Mouse (Mus musculus) layer of hippocampus, postnatal 25 days (tissue): ENCODE data around the gene Luc7l2. TPM values are rescaled to one million over a fixed set of nuclear protein-coding genes. Genes with fewer than 3 reads are reported as not detected.

Source experiments
- DNase-seq, 2 experiments: peaks; one replicate each; pipeline ENCODE4 v3.0.0; 2022; ENCODE audit warnings: mixed read lengths in 2 of 2, low spot score in 1 of 2; ENCODE audit errors: extremely low spot score in 1 of 2
- total RNA-seq, 2 experiments: library from RNA; stranded (reverse); gene quantifications; 2 replicates each; pipeline ENCODE4 v1.2.3; 2021

Gene Luc7l2
- total RNA-seq, 2 experiments from 2014 or later: 133 to 214 TPM

GRCm38 (mm10) chr6:38552636-38553000, 1.5 kb downstream of the Luc7l2 start:
- DNase-seq: no peak

DNA sequence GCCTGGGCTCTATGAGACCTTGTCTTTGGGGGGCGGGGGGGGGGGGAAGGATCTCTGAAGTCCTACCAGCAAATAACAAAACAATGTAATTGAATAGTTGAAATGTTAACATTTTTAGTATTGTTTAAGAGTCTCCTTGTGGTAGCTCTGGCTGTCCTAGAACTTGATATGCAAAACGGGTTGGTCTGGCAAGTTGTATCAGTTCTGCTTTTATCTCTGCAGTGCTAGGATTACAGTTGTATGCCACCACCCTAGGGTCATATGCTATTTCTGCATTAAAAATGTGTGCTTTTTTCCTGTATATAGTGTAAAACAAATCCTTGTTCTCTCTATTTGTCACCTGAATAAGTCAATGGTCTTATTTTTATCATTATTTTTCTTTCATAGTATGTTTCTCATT, 25.0 kb downstream of the Luc7l2 start:
- DNase-seq: no peak

GRCm38 (mm10) chr6:38580112-38580857, 29.2 kb downstream of the Luc7l2 start:
- no peak for DNase-seq

DNA sequence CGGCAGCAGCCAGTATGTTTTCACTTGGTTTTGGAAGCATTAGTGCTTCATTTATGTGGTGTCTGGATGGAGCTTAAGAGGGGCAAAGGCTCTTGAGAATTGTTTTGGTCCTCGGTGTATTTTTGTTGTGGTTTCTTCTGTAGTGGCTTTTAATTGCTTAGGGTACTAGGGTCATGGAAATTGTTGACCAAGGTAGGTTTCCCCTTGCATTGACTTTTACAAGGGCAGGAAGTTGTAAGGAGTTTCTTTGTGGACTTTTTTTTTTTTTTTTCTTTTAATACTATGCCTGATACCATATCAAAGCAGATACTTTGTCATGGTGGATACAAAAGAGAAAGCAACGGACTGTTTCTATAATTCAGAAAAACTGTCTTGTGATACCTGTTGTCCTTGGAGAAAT, 30.6 kb downstream of the Luc7l2 start:
- DNase-seq: no peak

DNA sequence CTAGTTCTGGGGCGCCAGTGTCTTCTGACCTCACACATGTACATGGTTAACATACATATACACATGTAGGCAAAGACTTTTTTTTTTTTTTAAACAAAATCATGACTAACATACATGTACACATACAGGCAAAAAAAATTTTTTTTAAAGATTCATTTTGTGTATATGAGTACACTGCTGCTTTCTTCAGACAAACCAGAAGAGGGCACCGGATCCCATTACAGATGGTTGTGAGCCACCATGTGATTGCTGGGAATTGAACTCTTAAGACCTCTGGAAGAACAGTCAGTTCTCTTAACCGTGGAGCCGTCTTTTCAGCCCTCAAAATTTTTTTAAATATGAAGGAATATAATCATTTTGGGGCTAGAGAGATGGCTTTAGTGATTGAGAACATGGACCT, 46.3 kb downstream of the Luc7l2 start:
- DNase-seq: no peak

- no peak for DNase-seq
Measured at GRCm38 (mm10) chr6:38609892-38610291, 58.8 kb downstream of the Luc7l2 start.

DNA sequence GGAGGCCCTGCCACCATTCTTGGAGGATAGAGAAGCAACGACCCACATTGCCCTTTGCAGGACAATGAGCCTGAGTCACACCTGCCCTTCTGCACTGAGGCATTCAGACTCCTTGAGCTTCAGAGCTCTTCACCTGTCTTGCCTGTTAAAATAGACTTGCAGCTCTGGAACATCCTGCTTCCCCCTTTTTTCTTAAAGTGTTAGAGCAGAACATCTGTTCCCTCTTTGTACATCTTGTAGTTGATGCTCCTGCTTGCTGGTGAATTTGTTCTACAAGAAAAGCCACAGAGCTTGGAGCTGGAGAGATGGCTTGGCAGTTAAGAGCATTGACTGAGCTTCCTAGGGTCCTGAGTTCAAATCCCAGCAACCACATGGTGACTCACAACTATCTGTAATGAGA, 71.3 kb downstream of the Luc7l2 start:
- no peak for DNase-seq

GRCm38 (mm10) chr6:38623457-38623856, 72.3 kb downstream of the Luc7l2 start:
- no peak for DNase-seq

GRCm38 (mm10) chr6:38624439-38624838, 73.3 kb downstream of the Luc7l2 start:
- DNase-seq: no peak

GRCm38 (mm10) chr6:38626086-38626485, 75.0 kb downstream of the Luc7l2 start:
- no peak for DNase-seq

DNA sequence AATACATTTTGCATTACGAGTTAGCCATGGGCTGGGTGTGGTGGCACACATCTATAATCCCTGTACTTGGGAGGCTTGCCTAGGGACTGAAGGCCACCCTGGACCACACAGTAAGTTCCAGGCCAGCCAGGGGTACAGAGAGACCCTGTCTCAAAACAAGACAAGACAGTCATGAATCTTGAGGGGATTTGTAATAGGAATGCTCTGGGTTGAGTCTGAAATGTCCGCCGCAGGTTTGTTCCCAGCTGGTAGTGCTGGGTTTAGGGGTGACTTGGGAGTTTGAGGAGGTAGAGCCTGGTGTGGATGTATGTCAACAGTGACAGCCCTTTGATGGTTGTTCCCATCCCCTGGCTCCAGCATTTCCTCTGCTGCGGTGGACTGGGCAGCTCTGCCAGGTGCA, 75.9 kb downstream of the Luc7l2 start:
- no peak for DNase-seq

GRCm38 (mm10) chr6:38627486-38627885, 76.4 kb downstream of the Luc7l2 start:
- DNase-seq: no peak

GRCm38 (mm10) chr6:38629556-38629955, 78.4 kb downstream of the Luc7l2 start:
- DNase-seq: no peak

- DNase-seq: no peak
Measured at GRCm38 (mm10) chr6:38632826-38633225, 81.7 kb downstream of the Luc7l2 start.

- DNase-seq: no peak
Measured at GRCm38 (mm10) chr6:38634461-38634860, 83.3 kb downstream of the Luc7l2 start.

GRCm38 (mm10) chr6:38635941-38636851, 85.1 kb downstream of the Luc7l2 start:
- DNase-seq: no peak

DNA sequence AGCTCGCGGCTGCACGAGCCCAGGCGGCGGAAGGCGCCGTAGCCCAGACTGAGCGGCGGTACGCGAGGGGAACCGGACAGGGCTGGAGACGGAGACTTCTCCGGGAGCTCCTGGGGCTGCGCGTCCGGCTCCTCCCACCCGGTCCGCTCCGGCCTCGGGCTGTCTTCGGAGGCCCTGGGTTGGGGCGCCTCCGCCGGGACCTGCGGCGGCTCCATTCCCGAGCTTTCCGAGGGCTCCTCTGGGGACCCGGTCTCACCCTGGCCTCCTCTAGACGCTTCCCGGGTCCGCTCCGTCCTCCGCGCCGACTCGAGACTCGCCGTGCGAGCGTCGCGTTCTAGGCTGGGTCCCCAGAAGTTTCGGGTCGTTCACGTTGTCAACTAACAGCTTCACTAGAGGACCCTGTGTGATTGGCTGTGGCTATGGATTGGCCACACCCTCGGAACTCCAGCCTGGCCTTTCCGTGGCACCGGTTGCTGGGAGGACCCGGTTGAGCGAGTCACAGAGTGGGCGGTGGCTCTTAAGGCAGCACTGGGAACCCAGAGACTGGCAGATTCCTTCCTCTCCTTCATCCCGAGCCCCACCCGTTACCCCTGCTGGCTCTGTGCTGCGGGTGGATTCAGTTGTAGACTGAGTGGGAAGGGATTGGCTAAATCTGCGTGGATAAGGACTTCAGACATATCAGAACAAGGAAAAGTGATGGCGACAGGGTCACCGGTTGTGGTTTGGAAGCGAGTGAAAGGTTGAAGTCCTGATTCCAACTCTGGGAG, 85.9 kb downstream of the Luc7l2 start, which contains the start of gene Klrg2:
Gene Klrg2 (minus strand): TSS at position 391 of the 767 bp plus-strand sequence.
- DNase-seq: no peak

DNA sequence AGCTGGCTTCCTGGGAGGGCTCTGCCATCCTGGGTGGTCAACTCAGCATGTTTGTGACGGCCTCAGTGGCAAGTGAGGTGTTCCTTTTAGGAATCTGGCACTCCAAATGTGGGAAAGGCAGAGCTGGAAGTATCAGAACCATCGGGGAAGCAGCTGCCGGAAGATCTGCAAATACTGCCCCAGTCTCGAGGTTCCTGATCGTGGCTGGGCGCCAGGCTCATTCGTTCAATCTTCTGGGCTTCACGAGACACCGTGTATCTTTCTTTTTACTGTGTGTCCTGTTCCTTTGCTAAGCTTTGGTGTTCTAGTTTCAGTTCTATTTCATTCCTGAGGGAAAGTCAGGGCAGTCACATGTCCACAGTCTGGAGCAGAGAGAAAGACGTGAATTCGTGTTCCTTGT, 89.3 kb downstream of the Luc7l2 start:
- no peak for DNase-seq

DNA sequence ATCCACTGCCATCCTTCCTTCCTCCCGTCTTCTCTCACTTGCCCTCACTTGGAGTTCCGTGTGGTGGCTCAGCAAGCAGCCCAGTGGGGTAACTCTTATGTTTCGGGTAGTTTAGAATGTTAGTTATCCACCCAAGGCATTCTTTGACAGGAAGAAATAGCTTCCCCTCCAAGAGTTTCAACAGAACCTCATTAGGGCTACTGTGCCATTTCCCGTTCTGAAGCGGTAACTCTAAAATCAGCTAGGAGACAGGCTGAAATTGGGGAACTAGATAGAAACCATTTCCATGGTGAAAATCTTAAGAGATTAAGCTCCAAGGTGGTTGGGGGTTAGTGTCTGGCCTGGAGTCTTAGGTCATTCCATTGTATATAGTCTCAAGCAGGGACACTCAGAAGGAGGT, 90.1 kb downstream of the Luc7l2 start:
- DNase-seq: no peak

GRCm38 (mm10) chr6:38641645-38642044, 90.5 kb downstream of the Luc7l2 start:
- DNase-seq: no peak

DNA sequence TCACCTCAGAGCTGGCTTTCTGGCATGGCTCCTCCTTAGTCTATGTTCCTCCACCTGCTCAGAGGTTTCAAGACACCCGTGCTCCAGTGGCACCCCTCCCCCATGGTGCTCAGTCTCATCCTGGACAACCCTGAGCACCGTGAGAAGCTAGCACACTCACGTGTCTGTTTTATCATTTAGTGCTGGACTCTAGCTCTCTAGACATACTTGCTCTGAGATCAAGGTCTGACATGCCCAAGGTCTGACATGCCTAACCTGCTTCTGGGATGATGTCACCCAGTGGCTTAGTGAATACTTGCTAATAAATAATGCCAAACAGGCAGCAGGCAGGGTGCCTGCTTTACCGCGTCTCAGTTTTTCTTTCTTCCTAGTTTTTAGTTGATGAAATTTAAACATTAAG, 91.5 kb downstream of the Luc7l2 start:
- DNase-seq: no peak
